Mouse (Mus musculus) ovary, postnatal 10 days (tissue): Measurements from ENCODE around the gene Klk6.

Experiments used
- DNase-seq: peaks from one replicate; pipeline ENCODE4 v3.0.0; 2022; ENCODE audit warnings: low spot score

The Klk6 gene

GRCm38 (mm10) chr7:43821581-43821980 is 2.7 kb upstream of the Klk6 start:
- DNase-seq: no peak

GRCm38 (mm10) chr7:43826056-43826455 is 1.8 kb downstream of the Klk6 start:
- DNase-seq: no peak

- DNase-seq: no peak
Observed at GRCm38 (mm10) chr7:43827706-43828105, 3.4 kb downstream of the Klk6 start.

GRCm38 (mm10) chr7:43829006-43829405 is 4.7 kb downstream of the Klk6 start:
- no peak for DNase-seq

- DNase-seq: no peak
Observed at GRCm38 (mm10) chr7:43841701-43842100, 17.4 kb downstream of the Klk6 start, which contains the start of gene Klk5. Klk5 (plus strand) TSS chr7:43841971.

GRCm38 (mm10) chr7:43843801-43844200 is 19.5 kb downstream of the Klk6 start:
- DNase-seq: no peak

- no peak for DNase-seq
Observed at GRCm38 (mm10) chr7:43851616-43852015, 27.3 kb downstream of the Klk6 start.

GRCm38 (mm10) chr7:43854642-43855380 is 30.5 kb downstream of the Klk6 start:
- DNase-seq: no peak

GRCm38 (mm10) chr7:43855709-43856108 is 31.4 kb downstream of the Klk6 start:
- DNase-seq: no peak

GRCm38 (mm10) chr7:43856307-43856706 is 32.0 kb downstream of the Klk6 start:
- no peak for DNase-seq

GRCm38 (mm10) chr7:43857501-43857900 is 33.2 kb downstream of the Klk6 start:
- DNase-seq: no peak

GRCm38 (mm10) chr7:43860411-43860810 is 36.1 kb downstream of the Klk6 start:
- no peak for DNase-seq

- DNase-seq: no peak
Observed at GRCm38 (mm10) chr7:43873237-43873636, 48.9 kb downstream of the Klk6 start.

- no peak for DNase-seq
Observed at GRCm38 (mm10) chr7:43873674-43874073, 49.4 kb downstream of the Klk6 start.

- no peak for DNase-seq
Observed at GRCm38 (mm10) chr7:43874868-43875375, 50.6 kb downstream of the Klk6 start.

GRCm38 (mm10) chr7:43876444-43876843 is 52.1 kb downstream of the Klk6 start:
- DNase-seq: no peak

GRCm38 (mm10) chr7:43878281-43878680 is 54.0 kb downstream of the Klk6 start:
- DNase-seq: no peak

- DNase-seq: no peak
Observed at GRCm38 (mm10) chr7:43880912-43881311, 56.6 kb downstream of the Klk6 start, which contains the start of gene Klk4. Klk4 (plus strand) TSS chr7:43881160.
